Mouse (Mus musculus): ENCODE measurements at regions not wholly inside any gene's neighbourhood (a gene's known extent, or its start where the extent isn't known, plus 50 kb on each side); places are given as distances from the start of the nearest gene placed in this dataset.

- ATAC-seq (replicated peaks; ENCODE audit: insufficient number of reproducible peaks, low FRiP score, low TSS enrichment, low read depth) (no peak), DNase-seq (ENCODE audit: low spot score) (no peak)
- Histone ChIP-seq H3K4me1 (ENCODE audit: control insufficient read depth, insufficient read depth, low read length) (no peaks in the 10 kb centered on the region), H3K27me3 (ENCODE audit: control insufficient read depth, insufficient read depth, low read length) (no peaks in the 10 kb centered on the region), H3K27ac (replicated peaks; ENCODE audit: low read depth, low read length) (no peak overlapping the region), H3K9me3 (replicated peaks; ENCODE audit: control insufficient read depth, low read length) (no peaks in the 10 kb centered on the region), H3K4me3 (ENCODE audit: low read depth, low read length) (no peak overlapping the region), H3K9ac (replicated peaks; ENCODE audit: low read length) (no peak overlapping the region), H3K36me3 (replicated peaks; ENCODE audit: control insufficient read depth, insufficient read depth, low read depth, low read length) (no peaks in the 10 kb centered on the region), H3K4me2 (ENCODE audit: low read depth, low read length) (no peak overlapping the region)
- 73% methylated on average over 2 of the region's 2 CpGs for WGBS
These were observed 182.0 kb downstream of the D1Ertd622e start for GRCm38 (mm10) chr1:97479921-97480320.
